Mouse (Mus musculus) spleen, adult 2 months (tissue): Measurements from ENCODE around the gene Tmem200b. TPM values are rescaled to one million over a fixed set of nuclear protein-coding genes. Genes with fewer than 3 reads are reported as not detected.

ENCODE experiments used
- DNase-seq, 2 experiments: peaks; one replicate each; pipeline versions ENCODE4 v3.0.0 to v3.0.0-alpha.2; 2012 to 2021; ENCODE audit warnings: low spot score in 2 of 2, low read depth in 1 of 2
- H3K27ac ChIP-seq: fragments of 200-500 bp; 2 replicates; pipeline ENCODE4 v1.5.1; 2012; ENCODE audit warnings: low read length, inconsistent platforms; ENCODE audit not compliant: insufficient read depth
- H3K27me3 ChIP-seq: fragments of 200-500 bp; 2 replicates; pipeline ENCODE4 v1.6.1; 2012; ENCODE audit warnings: mild to moderate bottlenecking, moderate library complexity, low read length, inconsistent platforms; ENCODE audit not compliant: control insufficient read depth, insufficient read depth
- H3K36me3 ChIP-seq: fragments of 200-500 bp; 2 replicates; pipeline ENCODE4 v1.6.1; 2012; ENCODE audit warnings: mild to moderate bottlenecking, low read length, inconsistent platforms; ENCODE audit not compliant: control insufficient read depth, insufficient read depth
- H3K4me1 ChIP-seq: fragments of 200-500 bp; 2 replicates; pipeline ENCODE4 v1.6.1; 2011; ENCODE audit warnings: inconsistent platforms; ENCODE audit not compliant: control insufficient read depth, insufficient read depth, insufficient read length
- H3K4me3 ChIP-seq: fragments of 200-500 bp; 2 replicates; pipeline ENCODE4 v1.5.1; 2011; ENCODE audit warnings: mild to moderate bottlenecking, inconsistent platforms; ENCODE audit not compliant: insufficient read depth, insufficient read length; ENCODE audit errors: extremely low read depth
- CTCF ChIP-seq: fragments of 200-500 bp; IDR thresholded peaks from 2 replicates; pipeline ENCODE4 v1.5.1; 2011; ENCODE audit warnings: mild to moderate bottlenecking, inconsistent platforms; ENCODE audit not compliant: insufficient read depth, insufficient read length, insufficient replicate concordance; ENCODE audit errors: extremely low read depth
- POLR2A ChIP-seq: fragments of 200-500 bp; IDR thresholded peaks from 2 replicates; pipeline ENCODE4 v1.6.1; 2011; ENCODE audit warnings: low read depth, low read length, inconsistent platforms
- WGBS: fragments of 180-500 bp; shearing (Covaris S2); methylation state at CpG from one replicate; pipeline ENCODE4 v1.1.7; 2018; 5-methylcytosine and 5-hydroxymethylcytosine counted together
- polyA plus RNA-seq: library from polyadenylated mRNA; depleted of rRNA; stranded (reverse); fragments of >200 nt; gene quantifications from 2 replicates; pipeline ENCODE4 v1.2.3, GENCODE M21; 2012

Tmem200b gene
- polyA plus RNA-seq, 1 experiment, result 11.4 TPM

- H3K36me3 ChIP-seq, result no peaks in the 10 kb centered on the region
- WGBS, result 77% methylated on average over 2 of the region's 2 CpGs
- H3K27me3 ChIP-seq, result no peaks in the 10 kb centered on the region
- H3K4me3 ChIP-seq, result no peak overlapping the region
- no peak overlapping the region for H3K27ac ChIP-seq
- no peak for DNase-seq
- no peak for TF ChIP-seq CTCF
- TF ChIP-seq POLR2A, result no peak
- peaks cover 10% of the 10 kb centered on the region for H3K4me1 ChIP-seq
Measured at GRCm38 (mm10) chr4:131876836-131877235, 44.7 kb upstream of the Tmem200b start.

- no peak for TF ChIP-seq CTCF
- TF ChIP-seq POLR2A, result no peak
- 60% methylated on average over 1 of the region's 1 CpGs for WGBS
- Histone ChIP-seq H3K4me1 (peaks cover 8% of the 10 kb centered on the region), H3K27ac (no peak overlapping the region), H3K36me3 (peaks cover 3% of the 10 kb centered on the region), H3K4me3 (no peak overlapping the region), H3K27me3 (no peaks in the 10 kb centered on the region)
- no peak for DNase-seq
Measured at GRCm38 (mm10) chr4:131879692-131880091, 41.9 kb upstream of the Tmem200b start.

GRCm38 (mm10) chr4:131881306-131881705 is 40.3 kb upstream of the Tmem200b start:
- WGBS, result 75% methylated on average over 7 of the region's 7 CpGs
- H3K4me3 ChIP-seq, result no peak overlapping the region
- TF ChIP-seq CTCF (no peak), POLR2A (no peak)
- H3K36me3 ChIP-seq, result peaks cover 15% of the 10 kb centered on the region
- H3K4me1 ChIP-seq, result peaks cover 3% of the 10 kb centered on the region
- no peak for DNase-seq
- no peaks in the 10 kb centered on the region for H3K27me3 ChIP-seq
- no peak overlapping the region for H3K27ac ChIP-seq

- Histone ChIP-seq H3K27me3 (no peaks in the 10 kb centered on the region), H3K27ac (no peak overlapping the region), H3K36me3 (peaks cover 17% of the 10 kb centered on the region), H3K4me1 (peaks cover 2% of the 10 kb centered on the region), H3K4me3 (no peak overlapping the region)
- TF ChIP-seq POLR2A, result no peak
- TF ChIP-seq CTCF, result no peak
- 86% methylated on average over 6 of the region's 6 CpGs for WGBS
- no peak for DNase-seq
Measured at GRCm38 (mm10) chr4:131883571-131883970, 38.0 kb upstream of the Tmem200b start.

GRCm38 (mm10) chr4:131885376-131885775 is 36.2 kb upstream of the Tmem200b start:
- Histone ChIP-seq H3K27me3 (no peaks in the 10 kb centered on the region), H3K4me3 (no peak overlapping the region), H3K27ac (no peak overlapping the region), H3K36me3 (peaks cover 18% of the 10 kb centered on the region), H3K4me1 (0 out of 2 replicates have a peak, but pooled peaks cover 3% of the 10 kb centered on the region)
- TF ChIP-seq CTCF, result no peak
- TF ChIP-seq POLR2A, result no peak
- DNase-seq, result no peak
- WGBS, result 83% methylated on average over 6 of the region's 6 CpGs

GRCm38 (mm10) chr4:131888564-131888963 is 33.0 kb upstream of the Tmem200b start:
- peaks cover 38% of the 10 kb centered on the region for H3K36me3 ChIP-seq
- TF ChIP-seq POLR2A, result no peak
- TF ChIP-seq CTCF, result no peak
- 0 out of 2 replicates have a peak, but pooled peaks cover 3% of the 10 kb centered on the region for H3K4me1 ChIP-seq
- 73% methylated on average over 1 of the region's 1 CpGs for WGBS
- DNase-seq, result no peak
- H3K27ac ChIP-seq, result no peak overlapping the region
- no peak overlapping the region for H3K4me3 ChIP-seq
- no peaks in the 10 kb centered on the region for H3K27me3 ChIP-seq

GRCm38 (mm10) chr4:131890692-131891091 is 30.9 kb upstream of the Tmem200b start:
- H3K27ac ChIP-seq, result no peak overlapping the region
- WGBS, result 61% methylated on average over 3 of the region's 3 CpGs
- TF ChIP-seq CTCF (no peak), POLR2A (no peak)
- no peak for DNase-seq
- H3K27me3 ChIP-seq, result no peaks in the 10 kb centered on the region
- no peak overlapping the region for H3K4me3 ChIP-seq
- H3K36me3 ChIP-seq, result peaks cover 40% of the 10 kb centered on the region
- H3K4me1 ChIP-seq, result 0 out of 2 replicates have a peak, but pooled peaks cover 3% of the 10 kb centered on the region
